Mouse (Mus musculus) heart, adult 2 months (tissue): ENCODE data around the gene Slirp.

ENCODE experiments used
- CTCF ChIP-seq: fragments of 200-600 bp; IDR thresholded peaks from 2 replicates; pipeline ENCODE4 v1.8.1; 2022; ENCODE audit warnings: antibody characterized with exemption, mild to moderate bottlenecking, moderate library complexity
- POLR2A ChIP-seq: fragments of 200-500 bp; IDR thresholded peaks from 2 replicates; pipeline ENCODE4 v1.6.1; 2011; ENCODE audit warnings: mild to moderate bottlenecking, low read depth, low read length, control low read depth; ENCODE audit not compliant: insufficient read depth

DNA sequence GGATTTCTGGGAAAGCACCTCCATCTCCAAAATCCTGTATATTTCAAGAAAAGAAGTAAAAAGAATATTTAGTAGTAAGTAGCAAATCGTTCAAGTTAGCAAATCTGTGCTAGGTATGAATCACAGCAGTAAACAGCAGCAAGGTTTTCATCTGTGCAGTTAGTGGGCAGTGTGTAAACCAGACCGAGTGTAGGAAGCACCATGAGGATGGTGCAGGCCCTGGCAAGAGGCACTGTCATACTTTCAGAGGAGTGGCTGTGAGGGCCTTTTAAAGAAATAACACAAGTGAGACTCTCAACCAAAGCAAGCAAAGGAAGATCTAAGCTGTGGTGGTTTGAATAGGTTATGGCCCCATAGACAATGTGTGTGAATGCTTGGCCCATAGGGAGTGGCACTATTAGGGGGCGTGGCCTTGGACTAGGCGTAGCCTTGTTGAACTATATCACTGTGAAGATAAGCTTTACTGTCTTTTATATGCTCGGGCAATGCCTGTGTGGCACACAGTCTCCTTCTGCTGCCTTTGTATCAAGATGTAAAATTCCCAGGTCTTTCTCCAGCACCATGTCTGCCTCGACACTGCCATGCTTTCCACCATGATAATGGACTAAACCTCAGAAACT is 21.1 kb downstream of the Slirp start:
- TF ChIP-seq CTCF (no peak), POLR2A (no peak)
